Mouse (Mus musculus) ES-E14 (cell line): ENCODE measurements around the gene Zbtb8os. TPM values are rescaled to one million over a fixed set of nuclear protein-coding genes. Genes with fewer than 3 reads are reported as not detected.

Experiments
- DNase-seq: peaks from one replicate; pipeline ENCODE4 v3.0.0-alpha.2; 2013; ENCODE audit warnings: low read depth, low spot score
- H3K27ac ChIP-seq: 2 replicates; pipeline ENCODE4 v1.5.1; 2012; ENCODE audit warnings: low read depth, mild to moderate bottlenecking, low read length, moderate library complexity, mixed read lengths; ENCODE audit not compliant: poor library complexity, insufficient read depth, severe bottlenecking
- H3K36me3 ChIP-seq: 2 replicates; pipeline ENCODE4 v1.6.1; 2012; ENCODE audit warnings: mild to moderate bottlenecking, low read length, moderate library complexity, mixed read lengths; ENCODE audit not compliant: control insufficient read depth, poor library complexity, insufficient read depth, severe bottlenecking
- H3K4me1 ChIP-seq, 2 experiments: fragments of 150-350 bp in 1 of 2; sonication (generic) in 1 of 2; 2 replicates each; pipeline ENCODE4 v1.6.1; 2012; ENCODE audit warnings: low read length in 2 of 2, mild to moderate bottlenecking in 1 of 2, mixed read lengths in 1 of 2; ENCODE audit not compliant: control insufficient read depth in 2 of 2, insufficient read depth in 2 of 2, poor library complexity in 1 of 2
- H3K4me3 ChIP-seq, 2 experiments: fragments of 150-350 bp in 1 of 2; sonication (generic) in 1 of 2; 2 replicates each; pipeline ENCODE4 v1.5.1; 2012; ENCODE audit warnings: low read length in 2 of 2, low read depth in 1 of 2, mild to moderate bottlenecking in 1 of 2, mixed read lengths in 1 of 2; ENCODE audit not compliant: insufficient read depth in 1 of 2, poor library complexity in 1 of 2, severe bottlenecking in 1 of 2
- H3K9ac ChIP-seq: 2 replicates; pipeline ENCODE4 v1.6.1; 2012; ENCODE audit warnings: low read depth, mild to moderate bottlenecking, low read length, mixed read lengths; ENCODE audit not compliant: poor library complexity, insufficient read depth, severe bottlenecking
- H3K9me3 ChIP-seq: fragments of 150-350 bp; sonication (generic); 2 replicates; pipeline ENCODE4 v1.6.1; 2012; ENCODE audit warnings: low read depth, mild to moderate bottlenecking, low read length; ENCODE audit not compliant: control insufficient read depth, insufficient read depth
- CHD2 ChIP-seq: IDR thresholded peaks from 2 replicates; pipeline ENCODE4 v1.6.1; 2014; ENCODE audit warnings: mild to moderate bottlenecking, low read depth, low read length, inconsistent platforms
- HCFC1 ChIP-seq: IDR thresholded peaks from 2 replicates; pipeline ENCODE4 v1.6.1; 2012; ENCODE audit warnings: low read length, inconsistent platforms, borderline replicate concordance; ENCODE audit not compliant: insufficient read depth
- MAFK ChIP-seq: IDR thresholded peaks from 2 replicates; pipeline ENCODE4 v1.6.1; 2014; ENCODE audit warnings: mild to moderate bottlenecking, low read depth, low read length, inconsistent platforms; ENCODE audit not compliant: insufficient read depth
- ZC3H11A ChIP-seq: IDR thresholded peaks from 2 replicates; pipeline ENCODE4 v1.6.1; 2012; ENCODE audit warnings: low read depth, mild to moderate bottlenecking, inconsistent platforms, low read length, borderline replicate concordance
- ZNF384 ChIP-seq: IDR thresholded peaks from 2 replicates; pipeline ENCODE4 v1.6.1; 2012; ENCODE audit warnings: low read depth, low read length, inconsistent platforms
- in situ Hi-C, 2 experiments: fragments of 600-800 bp; cut with MboI; formaldehyde crosslinking; loops; one replicate each; pipeline ENCODE4 v1.15.1; 2025; ENCODE audit warnings: low sequenced_read_pairs in 2 of 2, inconsistent platforms in 1 of 2; ENCODE audit not compliant: unreplicated experiment in 2 of 2
- total RNA-seq: library from RNA; depleted of rRNA; stranded (reverse); fragments of 300-350 nt; gene quantifications from 2 replicates; pipeline ENCODE4 v1.2.3, GENCODE M21; 2012; rRNA removed

Zbtb8os gene
- total RNA-seq, 1 experiment = 59.9 TPM

DNA sequence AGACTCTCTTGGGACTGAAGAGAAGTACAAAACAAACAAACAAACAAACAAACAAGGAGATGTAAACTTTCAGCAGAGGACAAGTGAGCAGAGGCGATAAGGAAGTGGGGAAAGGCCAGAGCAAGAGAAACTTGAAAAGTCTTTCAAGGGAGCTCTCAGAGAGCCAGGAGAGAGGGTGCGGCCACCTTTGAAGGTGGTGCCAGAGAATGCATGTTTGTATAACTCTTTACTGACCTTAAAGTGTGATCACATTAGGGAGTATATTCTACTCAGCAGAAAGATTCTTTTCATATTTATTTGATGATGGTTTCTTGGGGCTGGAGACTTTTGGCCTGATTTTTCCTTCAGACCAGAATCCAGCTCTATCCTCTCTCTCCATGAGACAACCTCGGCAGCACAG is 61.5 kb downstream of the Zbtb8os start:
- H3K4me1 ChIP-seq = peaks cover 7 to 18% of the 10 kb centered on the region in 2 experiments; a peak in 3 of 4 replicates
- in situ Hi-C loops = no loop called here
- TF ChIP-seq ZC3H11A (no peak), ZNF384 (no peak), MAFK (no peak), CHD2 (no peak), HCFC1 (no peak)
- no peaks in the 10 kb centered on the region for H3K36me3 ChIP-seq
- no peak for DNase-seq
- H3K9ac ChIP-seq = no peak overlapping the region
- no peak overlapping the region for H3K4me3 ChIP-seq
- no peaks in the 10 kb centered on the region for H3K9me3 ChIP-seq
- no peak overlapping the region for H3K27ac ChIP-seq

GRCm38 (mm10) chr4:129399813-129400212 is 64.3 kb downstream of the Zbtb8os start:
- in situ Hi-C loops = no loop called here
- peaks cover 1 to 6% of the 10 kb centered on the region in 2 experiments; a peak in 2 of 4 replicates for H3K4me1 ChIP-seq

More at GRCm38 (mm10) chr4:129399813-129400212, 64.3 kb downstream of the Zbtb8os start:
- Histone ChIP-seq H3K9ac (no peak overlapping the region), H3K4me3 (no peak overlapping the region), H3K9me3 (no peaks in the 10 kb centered on the region), H3K36me3 (no peaks in the 10 kb centered on the region), H3K27ac (no peak overlapping the region)
- TF ChIP-seq HCFC1 (no peak), CHD2 (no peak), MAFK (no peak), ZNF384 (no peak), ZC3H11A (no peak)
- no peak for DNase-seq

Other genes with a start within 250 kb of the Zbtb8os start
- 10.0 and 18.8 TPM in 2 replicates for gene Tmem54, start 230.1 kb upstream of the Zbtb8os start, total RNA-seq
- 4.4 and 6.1 TPM in 2 replicates for gene Hpca, start 213.7 kb upstream of the Zbtb8os start, total RNA-seq
- 1.2 and 1.5 TPM in 2 replicates for gene Fndc5, start 198.7 kb upstream of the Zbtb8os start, total RNA-seq
- gene S100pbp, start 146.0 kb upstream of the Zbtb8os start, total RNA-seq = 25.5 and 25.7 TPM in 2 replicates
- gene Yars, start 145.9 kb upstream of the Zbtb8os start, total RNA-seq = 125 and 136 TPM in 2 replicates
- gene C77080, start 74.3 kb upstream of the Zbtb8os start, total RNA-seq = 14.4 and 22.5 TPM in 2 replicates
- 2.0 and 2.1 TPM in 2 replicates for gene Sync, start 48.1 kb upstream of the Zbtb8os start, total RNA-seq
- gene Rbbp4, start 325 bp upstream of the Zbtb8os start, total RNA-seq = 59.7 and 81.2 TPM in 2 replicates
- 25.3 and 32.5 TPM in 2 replicates for gene Zbtb8a, start 42.4 kb downstream of the Zbtb8os start, total RNA-seq
- gene Zbtb8b, start 105.2 kb downstream of the Zbtb8os start, total RNA-seq = 2.5 and 2.7 TPM in 2 replicates
- 28.9 and 33.3 TPM in 2 replicates for gene Bsdc1, start 125.9 kb downstream of the Zbtb8os start, total RNA-seq
- 0.16 TPM in 1 of 2 replicates, not detected in the other for gene Tssk3, start 155.3 kb downstream of the Zbtb8os start, total RNA-seq
- not detected in 2 replicates for gene Fam229a, start 155.5 kb downstream of the Zbtb8os start, total RNA-seq
- gene Marcksl1, start 177.9 kb downstream of the Zbtb8os start, total RNA-seq = 175 and 233 TPM in 2 replicates
- gene Hdac1, start 207.0 kb downstream of the Zbtb8os start, total RNA-seq = 96.0 and 102 TPM in 2 replicates
- gene Lck, start 237.9 kb downstream of the Zbtb8os start, total RNA-seq = 19.1 and 36.6 TPM in 2 replicates
- not detected in 2 replicates for gene Fam167b, start 242.9 kb downstream of the Zbtb8os start, total RNA-seq